Mouse (Mus musculus) limb, embryonic 10.5 days (tissue): ENCODE data around the gene Grb10. TPM values are rescaled to one million over a fixed set of nuclear protein-coding genes. Genes with fewer than 3 reads are reported as not detected.

ENCODE experiments used
- DNase-seq: peaks from one replicate; pipeline ENCODE4 v3.0.0-alpha.2; 2017; ENCODE audit warnings: low spot score
- H3K27ac ChIP-seq: fragments of 300-500 bp; sonication (generic); 2 replicates; pipeline ENCODE4 v1.5.1; 2016; ENCODE audit warnings: mild to moderate bottlenecking
- H3K27me3 ChIP-seq: fragments of 300-500 bp; sonication (generic); 2 replicates; pipeline ENCODE4 v1.6.1; 2016; ENCODE audit warnings: low read depth, mild to moderate bottlenecking; ENCODE audit not compliant: poor library complexity, severe bottlenecking
- H3K36me3 ChIP-seq: fragments of 300-500 bp; sonication (generic); 2 replicates; pipeline ENCODE4 v1.6.1; 2016; ENCODE audit warnings: mild to moderate bottlenecking, moderate library complexity
- H3K4me1 ChIP-seq: fragments of 300-500 bp; sonication (generic); 2 replicates; pipeline ENCODE4 v1.6.1; 2016
- H3K4me3 ChIP-seq: fragments of 300-500 bp; sonication (generic); 2 replicates; pipeline ENCODE4 v1.5.1; 2016; ENCODE audit warnings: mild to moderate bottlenecking, moderate library complexity
- H3K9me3 ChIP-seq: fragments of 300-500 bp; sonication (generic); replicated peaks from 2 replicates; pipeline ENCODE4 v1.6.1; 2016; ENCODE audit warnings: mild to moderate bottlenecking
- WGBS: fragments of 180-500 bp; shearing (Covaris S2); methylation state at CpG from one replicate; pipeline ENCODE4 v1.1.7; 2016; 5-methylcytosine and 5-hydroxymethylcytosine counted together
- polyA plus RNA-seq: library from polyadenylated mRNA; unstranded; fragments of >200 nt; fragmentation: Nextera tagmentation; extraction: Ambion mirVana; gene quantifications from 2 replicates; pipeline ENCODE4 v1.2.1, GENCODE M21; 2016

The Grb10 gene
- polyA plus RNA-seq, 1 experiment from 2014 or later: 593 TPM

DNA sequence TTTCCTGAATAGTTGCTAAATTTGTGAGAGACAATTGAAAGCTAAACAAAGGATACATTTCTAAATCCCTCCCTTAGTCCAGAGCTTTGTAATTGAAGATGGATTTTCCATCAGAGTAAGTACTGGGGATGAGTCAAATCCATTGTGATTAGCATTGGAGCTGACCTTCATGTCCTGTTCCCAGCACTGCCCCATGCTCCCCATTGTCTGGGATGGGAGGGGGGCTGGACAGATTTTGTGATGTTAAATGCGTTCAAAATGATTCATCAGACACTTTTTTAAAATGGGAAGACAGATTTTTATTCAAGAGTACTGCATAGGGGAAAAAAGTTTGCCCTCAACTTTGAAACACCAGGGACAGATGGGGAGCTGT, 156.7 kb downstream of the Grb10 start:
- Histone ChIP-seq H3K36me3 (no peaks in the 10 kb centered on the region), H3K9me3 (no peaks in the 10 kb centered on the region), H3K4me1 (peaks cover 54% of the 10 kb centered on the region), H3K27me3 (no peaks in the 10 kb centered on the region), H3K4me3 (no peak overlapping the region), H3K27ac (no peak overlapping the region; the same call in 1 of the 2 replicates)
- WGBS: 63% methylated on average over 1 of the region's 1 CpGs
- no peak for DNase-seq

DNA sequence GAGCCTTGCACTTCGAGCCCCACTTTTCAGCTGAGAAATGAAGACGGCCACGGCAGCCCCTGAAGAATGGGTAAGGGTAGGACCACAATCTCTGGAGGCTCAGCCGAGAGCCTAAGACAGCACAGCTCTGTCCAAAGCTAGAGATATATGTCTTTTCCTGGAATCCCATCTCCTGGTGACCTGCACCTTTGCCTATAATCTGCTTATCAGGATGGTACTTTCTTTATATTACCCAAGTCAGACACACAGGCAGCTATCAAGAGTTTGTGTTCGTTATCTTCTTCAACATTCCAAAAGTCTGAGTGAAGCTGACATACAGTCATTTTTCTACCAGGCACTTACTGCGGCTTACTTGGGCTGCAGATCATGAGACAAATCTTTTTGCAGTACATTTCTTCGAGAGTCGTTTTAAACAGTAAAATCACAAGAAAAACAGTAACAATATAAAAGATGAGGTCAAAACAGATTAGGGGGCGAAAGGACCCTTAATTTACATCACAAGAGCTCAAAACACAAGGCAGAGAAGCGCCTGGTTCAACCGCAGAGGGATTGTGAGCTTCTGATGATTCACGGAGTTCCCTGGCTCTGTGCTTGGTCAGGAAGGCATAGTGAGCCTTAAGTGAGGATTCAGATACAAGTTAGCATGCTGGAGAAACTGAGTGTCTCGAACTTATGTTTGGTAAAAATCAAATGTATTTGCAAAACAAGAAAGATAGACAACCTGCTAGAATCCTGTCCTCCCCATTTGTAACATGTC, 157.3 kb downstream of the Grb10 start:
- no peaks in the 10 kb centered on the region for H3K36me3 ChIP-seq
- H3K9me3 ChIP-seq: no peaks in the 10 kb centered on the region
- H3K4me3 ChIP-seq: no peak overlapping the region
- H3K27ac ChIP-seq: peak overlapping the region; percentile 87; the same call in 1 of the 2 replicates
- H3K27me3 ChIP-seq: no peaks in the 10 kb centered on the region
- 56% methylated on average over 13 of the region's 13 CpGs for WGBS
- DNase-seq: no peak
- H3K4me1 ChIP-seq: peaks cover 49% of the 10 kb centered on the region

Other genes starting within 250 kb of the Grb10 start
- gene Fignl1, start 229.7 kb downstream of the Grb10 start, polyA plus RNA-seq: 101 and 110 TPM in 2 replicates
- gene Ddc, start 140.5 kb downstream of the Grb10 start, polyA plus RNA-seq: 5.5 and 6.2 TPM in 2 replicates